Mouse (Mus musculus) embryonic stem cell, embryonic (primary cell): Measurements from ENCODE around the gene Erh.

Source experiments
- CTCF ChIA-PET, 4 experiments: fragments of 300-600 bp in 2 of 4; fragments of 350-600 bp in 2 of 4; sonication (Branson Sonifier 250); formaldehyde crosslinking; loops; one replicate each; lab custom pipeline; 2022; ENCODE audit warnings: inconsistent platforms in 2 of 4; lab: Charles Lee
- POLR2A ChIA-PET, 4 experiments: fragments of 300-600 bp in 2 of 4; fragments of 350-600 bp in 2 of 4; sonication (Branson Sonifier 250); formaldehyde crosslinking; loops; one replicate each; lab custom pipeline; 2022; ENCODE audit warnings: antibody characterized with exemption in 4 of 4, inconsistent platforms in 1 of 4; lab: Charles Lee

Erh gene

GRCm38 (mm10) chr12:80643693-80644505 lies at the start of gene Erh, which contains the start of gene Slc39a9:
Gene Erh (minus strand): TSS chr12:80644341.
Gene Slc39a9 (plus strand): TSS chr12:80643883.
- POLR2A ChIA-PET, result interaction anchor here (0.5 to 5.1 kb wide), 65 partner anchors 9 to 1443 kb away, joined by 3 to 128 read pairs (median 4); partner anchors contain the start of genes Srsf5 (in 3 of the 4), Dcaf5 (in 1 of the 4), Exd2 (in 1 of the 4) and Galnt16 (in 1 of the 4)
- CTCF ChIA-PET, result interaction anchor here in 2 of 4 experiments (0.8 to 1.8 kb wide), 11 partner anchors 9 to 482 kb away, joined by 3 to 5 read pairs (median 4); no protein-coding TSS in a partner anchor

- POLR2A ChIA-PET, result interaction anchor here in 2 of 4 experiments (1.2 to 2.0 kb wide), 7 partner anchors 20 to 433 kb away, joined by 3 to 7 read pairs (median 6); partner anchors contain the start of genes Erh (in 2 of the 2), Slc39a9 (in 2 of the 2), Actn1 (in 1 of the 2) and Srsf5 (in 1 of the 2)
- CTCF ChIA-PET, result interaction anchor here in 2 of 4 experiments (1.3 to 3.3 kb wide), 3 partner anchors 12 to 37 kb away, joined by 4 to 11 read pairs (median 6); no protein-coding TSS in a partner anchor
These were observed 49.6 kb upstream of the Erh start for GRCm38 (mm10) chr12:80693700-80694099.

GRCm38 (mm10) chr12:80692269-80692972 lies 48.3 kb upstream of the Erh start, which contains the start of gene Plekhd1:
Gene Plekhd1 (plus strand): TSS chr12:80692591.
- ChIA-PET CTCF (interaction anchor here (0.5 to 3.3 kb wide), 20 partner anchors 11 to 217 kb away, joined by 3 to 11 read pairs (median 4); no protein-coding TSS in a partner anchor), POLR2A (interaction anchor here in 3 of 4 experiments (0.5 to 2.0 kb wide), 19 partner anchors 11 to 593 kb away, joined by 3 to 7 read pairs (median 4); partner anchors contain the start of genes Erh (in 1 of the 3), Slc39a9 (in 1 of the 3) and Srsf5 (in 1 of the 3))

GRCm38 (mm10) chr12:80691671-80692091 lies 47.5 kb upstream of the Erh start:
- ChIA-PET POLR2A (interaction anchor here in 3 of 4 experiments (1.0 to 2.0 kb wide), 12 partner anchors 10 to 490 kb away, joined by 3 to 7 read pairs (median 4); partner anchors contain the start of gene Srsf5 (in 1 of the 3)), CTCF (interaction anchor here (0.6 to 3.3 kb wide), 8 partner anchors 10 to 194 kb away, joined by 3 to 11 read pairs (median 6); no protein-coding TSS in a partner anchor)

GRCm38 (mm10) chr12:80689696-80690095 lies 45.6 kb upstream of the Erh start:
- CTCF ChIA-PET, result interaction anchor here (0.6 to 0.9 kb wide), 6 partner anchors 8 to 350 kb away, joined by 3 to 4 read pairs (median 3); no protein-coding TSS in a partner anchor
- POLR2A ChIA-PET, result interaction anchor here in 1 of 4 experiments (0.6 to 0.7 kb wide), 2 partner anchors 38 to 122 kb away, joined by 3 to 6 read pairs; no protein-coding TSS in a partner anchor

- CTCF ChIA-PET, result interaction anchor here in 2 of 4 experiments (0.5 to 1.0 kb wide), 2 partner anchors 11 to 534 kb away, joined by 3 read pairs; no protein-coding TSS in a partner anchor
These were observed 43.7 kb upstream of the Erh start for GRCm38 (mm10) chr12:80687788-80688211.

GRCm38 (mm10) chr12:80684316-80684715 lies 40.2 kb upstream of the Erh start:
- ChIA-PET POLR2A (no interaction called here), CTCF (interaction anchor here in 3 of 4 experiments (0.6 to 2.3 kb wide), 3 partner anchors 10 to 12 kb away, joined by 3 to 11 read pairs (median 4); no protein-coding TSS in a partner anchor)

More at GRCm38 (mm10) chr12:80687788-80688211, 43.7 kb upstream of the Erh start:
- POLR2A ChIA-PET, result interaction anchor here in 2 of 4 experiments (0.6 to 0.9 kb wide), 4 partner anchors 50 to 542 kb away, joined by 3 to 5 read pairs (median 4); no protein-coding TSS in a partner anchor

GRCm38 (mm10) chr12:80683554-80683953 lies 39.4 kb upstream of the Erh start:
- POLR2A ChIA-PET, result no interaction called here
- CTCF ChIA-PET, result interaction anchor here in 2 of 4 experiments (1.3 to 2.3 kb wide), 2 partner anchors 10 to 11 kb away, joined by 4 to 11 read pairs; no protein-coding TSS in a partner anchor

GRCm38 (mm10) chr12:80681340-80681739 lies 37.2 kb upstream of the Erh start:
- POLR2A ChIA-PET, result interaction anchor here in 2 of 4 experiments (1.2 kb wide), 3 partner anchors 11 to 40 kb away, joined by 4 to 6 read pairs (median 4); partner anchors contain the start of gene Plekhd1 (in 1 of the 2)
- CTCF ChIA-PET, result interaction anchor here (0.6 to 2.0 kb wide), 21 partner anchors 8 to 520 kb away, joined by 3 to 21 read pairs (median 3); partner anchors contain the start of gene Plekhd1 (in 3 of the 4)

GRCm38 (mm10) chr12:80673170-80673569 lies 29.0 kb upstream of the Erh start:
- POLR2A ChIA-PET, result interaction anchor here in 3 of 4 experiments (0.6 to 3.5 kb wide), 16 partner anchors 9 to 925 kb away, joined by 3 to 20 read pairs (median 4); partner anchors contain the start of genes Erh (in 2 of the 3), Slc39a9 (in 2 of the 3) and Plekhd1 (in 1 of the 3)
- CTCF ChIA-PET, result interaction anchor here (0.5 to 3.1 kb wide), 79 partner anchors 8 to 1179 kb away, joined by 3 to 21 read pairs (median 4); partner anchors contain the start of genes Plekhd1 (in 4 of the 4), Slc39a9 (in 2 of the 4), Ccdc177 (in 1 of the 4) and Erh (in 1 of the 4)

GRCm38 (mm10) chr12:80668391-80668790 lies 24.2 kb upstream of the Erh start:
- ChIA-PET CTCF (interaction anchor here in 1 of 4 experiments (1.2 kb wide), 1 partner anchor 13 kb away, joined by 3 read pairs; no protein-coding TSS in a partner anchor), POLR2A (interaction anchor here in 2 of 4 experiments (0.7 to 1.1 kb wide), 2 partner anchors 9 to 89 kb away, joined by 3 to 4 read pairs; no protein-coding TSS in a partner anchor)

GRCm38 (mm10) chr12:80663935-80664334 lies 19.8 kb upstream of the Erh start:
- ChIA-PET CTCF (interaction anchor here in 1 of 4 experiments (0.7 kb wide), 1 partner anchor 9 kb away, joined by 3 read pairs; no protein-coding TSS in a partner anchor), POLR2A (interaction anchor here in 1 of 4 experiments (1.0 to 1.1 kb wide), 2 partner anchors 9 to 15 kb away, joined by 4 read pairs; no protein-coding TSS in a partner anchor)

- POLR2A ChIA-PET, result interaction anchor here in 3 of 4 experiments (0.6 to 5.0 kb wide), 11 partner anchors 9 to 435 kb away, joined by 3 to 24 read pairs (median 4); partner anchors contain the start of genes Slc39a9 (in 3 of the 3) and Erh (in 2 of the 3)
- CTCF ChIA-PET, result interaction anchor here (0.6 to 2.3 kb wide), 8 partner anchors 9 to 255 kb away, joined by 3 to 12 read pairs (median 4); no protein-coding TSS in a partner anchor
These were observed 18.2 kb upstream of the Erh start for GRCm38 (mm10) chr12:80662322-80662721.

GRCm38 (mm10) chr12:80658661-80659060 lies 14.5 kb upstream of the Erh start:
- CTCF ChIA-PET, result interaction anchor here in 3 of 4 experiments (1.0 to 2.4 kb wide), 5 partner anchors 10 to 72 kb away, joined by 3 to 19 read pairs (median 8); no protein-coding TSS in a partner anchor

GRCm38 (mm10) chr12:80654659-80655025 lies 10.5 kb upstream of the Erh start:
- POLR2A ChIA-PET, result interaction anchor here in 3 of 4 experiments (0.6 to 5.4 kb wide), 9 partner anchors 10 to 542 kb away, joined by 3 to 36 read pairs (median 7); partner anchors contain the start of genes Erh (in 3 of the 3), Slc39a9 (in 3 of the 3) and Zfp36l1 (in 1 of the 3)
- CTCF ChIA-PET, result interaction anchor here in 2 of 4 experiments (1.3 to 1.6 kb wide), 2 partner anchors 18 to 19 kb away, joined by 3 to 7 read pairs; no protein-coding TSS in a partner anchor

More at GRCm38 (mm10) chr12:80658661-80659060, 14.5 kb upstream of the Erh start:
- POLR2A ChIA-PET, result interaction anchor here in 2 of 4 experiments (0.7 to 5.0 kb wide), 10 partner anchors 9 to 63 kb away, joined by 3 to 24 read pairs (median 4); partner anchors contain the start of genes Erh (in 2 of the 2) and Slc39a9 (in 2 of the 2)
